Mouse (Mus musculus): ENCODE measurements around the gene Aspscr1.
A peak's percentile ranks its signal among the peaks of the same experiment; 100 is the strongest.

Gene Aspscr1

DNA sequence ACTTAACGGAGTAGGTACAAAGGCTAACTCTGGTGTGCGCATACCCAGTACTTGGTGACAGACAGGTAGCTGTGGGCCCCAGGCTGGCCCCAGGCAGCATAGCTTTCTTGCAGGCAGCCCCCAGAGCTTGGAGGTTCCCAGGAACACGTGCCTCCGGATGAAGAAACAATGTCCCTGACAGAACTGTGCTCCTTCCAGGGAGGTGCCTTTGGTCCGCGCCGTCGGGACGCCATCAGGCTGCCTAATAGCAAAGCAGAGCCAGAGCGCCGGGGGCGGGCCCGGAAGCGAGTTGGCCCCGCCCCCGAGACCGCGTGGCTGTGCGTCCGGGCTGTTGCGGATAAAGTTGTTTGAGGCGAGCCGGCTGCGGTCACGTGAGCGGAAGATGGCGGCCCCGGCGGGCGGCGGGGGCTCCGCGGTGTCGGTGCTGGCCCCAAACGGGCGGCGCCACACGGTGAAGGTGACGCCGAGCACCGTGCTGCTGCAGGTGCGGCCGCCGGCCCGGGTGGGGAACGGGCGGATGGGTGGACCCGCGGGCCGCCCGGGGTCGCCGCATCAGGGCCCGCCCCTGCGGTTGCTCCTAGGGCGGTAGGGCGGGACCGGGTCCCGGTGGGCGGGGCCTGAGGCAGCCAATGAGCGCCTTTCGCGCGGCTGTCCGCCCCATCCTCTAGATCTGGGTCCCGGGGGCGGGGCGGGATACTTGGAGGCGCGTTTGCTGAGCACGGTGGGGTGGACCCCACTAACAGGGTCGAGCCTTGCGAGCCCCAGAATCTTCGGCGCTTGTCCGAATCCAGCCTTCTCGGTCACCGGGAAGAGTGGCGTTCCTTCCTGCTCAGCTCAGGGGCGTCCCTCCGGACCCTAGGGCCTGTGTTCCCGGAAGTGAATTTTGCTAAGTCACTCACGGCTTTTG lies at the start of gene Aspscr1:
TSS of gene Aspscr1 (plus strand) at position 287 of the 907 bp plus-strand sequence.
- DNase-seq: peak; percentile 95

DNA sequence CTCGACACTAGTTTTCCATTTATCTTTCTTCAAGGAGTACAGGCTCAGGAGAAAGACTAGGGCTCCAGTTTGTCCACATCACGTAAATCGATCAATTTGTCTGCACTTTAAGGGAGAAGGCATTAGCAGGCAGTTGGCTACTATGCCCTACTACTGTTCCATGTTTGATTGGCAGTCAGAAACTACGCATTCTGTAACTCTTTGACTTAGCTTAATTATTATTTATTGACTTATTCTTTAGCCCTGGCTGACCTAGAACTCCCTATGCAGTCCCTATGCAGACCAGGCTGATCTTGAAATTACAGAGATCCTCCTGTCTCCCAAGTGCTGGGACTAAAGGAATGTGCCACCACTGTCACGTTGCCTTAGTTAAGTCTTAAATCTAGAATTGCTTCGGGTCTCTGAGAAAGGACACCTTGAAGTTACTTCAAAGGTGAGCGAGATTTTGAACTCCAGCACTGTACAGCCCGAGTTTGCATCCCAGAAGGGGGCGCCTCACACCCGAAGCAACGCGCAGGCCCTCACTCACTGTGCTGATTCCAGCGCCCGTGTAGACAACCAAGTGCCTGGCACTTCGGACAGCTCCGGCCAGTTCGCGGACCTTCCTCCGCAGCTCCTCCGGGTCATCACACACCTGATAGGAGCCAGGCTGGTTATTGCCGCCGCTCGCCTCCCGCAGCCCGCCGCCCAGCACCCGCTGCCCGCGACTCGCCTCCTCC lies 48.7 kb upstream of the Aspscr1 start:
- peak; percentile 71 for DNase-seq

DNA sequence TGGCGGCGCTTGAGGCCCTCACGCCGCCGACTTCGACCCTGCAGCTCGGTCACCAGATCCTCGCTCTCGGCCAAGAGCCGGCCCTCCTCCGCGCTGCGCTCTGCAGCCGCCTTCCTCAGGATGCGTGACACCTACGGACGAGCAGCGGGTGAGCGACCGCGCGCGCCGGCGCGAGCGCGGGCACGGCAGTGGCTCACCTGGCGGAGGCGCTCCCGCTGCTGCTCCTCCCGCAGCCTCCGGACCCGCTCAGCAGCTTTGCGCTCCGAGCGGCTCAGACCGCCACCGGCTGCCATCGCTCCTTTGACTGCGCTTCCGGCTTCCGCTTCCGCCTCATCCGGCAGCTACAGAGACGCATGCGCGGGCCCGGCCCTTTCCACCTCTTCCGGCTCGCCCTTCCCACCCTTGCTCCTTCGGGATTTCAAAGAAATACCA lies 48.1 kb upstream of the Aspscr1 start:
- peak; percentile 85 for DNase-seq

DNA sequence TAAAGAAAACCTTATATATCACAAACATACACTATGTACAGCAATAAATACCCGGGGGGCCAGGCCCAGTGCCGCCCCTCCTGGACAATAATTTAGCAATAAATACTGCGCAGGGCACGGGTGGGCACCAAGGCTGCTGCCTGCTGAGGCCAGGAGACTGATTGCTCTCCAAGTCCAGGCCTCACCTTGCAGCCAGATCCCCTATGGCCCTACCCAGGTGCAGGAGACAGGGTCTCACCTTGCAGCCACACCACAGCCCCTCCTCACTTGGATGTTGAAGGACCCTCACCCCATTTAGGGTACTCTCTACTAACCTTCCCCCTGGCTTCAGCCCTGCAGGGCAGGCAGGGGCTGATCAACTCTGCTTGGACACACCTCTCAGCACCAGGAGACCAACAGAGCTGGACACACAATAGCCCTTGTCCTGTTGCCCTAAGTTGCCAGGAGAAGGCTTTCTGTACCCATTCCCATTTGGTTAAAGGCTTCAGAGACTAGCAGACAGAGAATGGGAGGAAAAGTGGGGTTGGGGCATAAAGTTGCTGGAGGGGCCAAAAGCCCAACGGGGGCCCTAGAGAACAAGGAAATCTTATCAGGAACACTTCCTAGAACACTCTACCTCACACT lies 47.5 kb upstream of the Aspscr1 start, which contains the start of gene Sirt7:
TSS of gene Sirt7 (minus strand) at position 89 of the 624 bp plus-strand sequence.
- DNase-seq: no peak

DNA sequence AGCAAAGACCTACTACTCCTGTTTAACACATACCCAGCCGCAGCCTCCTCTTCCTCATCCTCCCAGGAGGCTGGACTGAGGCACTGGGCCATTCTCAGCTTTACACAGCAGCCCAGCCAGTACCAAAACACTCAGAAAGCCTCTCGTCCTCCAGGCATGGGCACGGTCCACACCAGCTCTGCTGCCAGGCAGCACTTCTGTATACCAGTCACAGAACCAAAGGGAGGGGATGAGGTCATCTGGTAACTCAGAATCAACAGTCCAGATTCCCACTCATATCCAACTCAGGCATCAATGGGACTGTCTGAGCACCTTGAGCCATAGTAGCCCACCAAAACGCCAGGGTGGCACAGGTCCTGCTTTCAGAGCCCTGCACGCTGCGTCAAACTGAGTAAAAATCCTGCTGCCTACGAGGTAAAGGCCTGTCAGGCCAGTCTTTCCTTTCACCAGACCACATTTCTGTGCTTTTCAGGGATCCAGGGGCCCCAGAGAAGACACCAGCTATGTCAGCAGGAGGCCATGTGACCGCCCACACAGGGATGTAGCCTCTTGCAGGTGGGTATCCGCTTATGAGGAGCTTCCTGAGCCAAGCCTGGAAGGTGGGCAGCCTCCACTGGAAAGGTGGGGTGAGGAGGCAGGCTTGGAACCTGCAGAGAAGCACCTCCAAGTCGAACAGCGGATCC lies 45.8 kb upstream of the Aspscr1 start:
- no peak for DNase-seq

DNA sequence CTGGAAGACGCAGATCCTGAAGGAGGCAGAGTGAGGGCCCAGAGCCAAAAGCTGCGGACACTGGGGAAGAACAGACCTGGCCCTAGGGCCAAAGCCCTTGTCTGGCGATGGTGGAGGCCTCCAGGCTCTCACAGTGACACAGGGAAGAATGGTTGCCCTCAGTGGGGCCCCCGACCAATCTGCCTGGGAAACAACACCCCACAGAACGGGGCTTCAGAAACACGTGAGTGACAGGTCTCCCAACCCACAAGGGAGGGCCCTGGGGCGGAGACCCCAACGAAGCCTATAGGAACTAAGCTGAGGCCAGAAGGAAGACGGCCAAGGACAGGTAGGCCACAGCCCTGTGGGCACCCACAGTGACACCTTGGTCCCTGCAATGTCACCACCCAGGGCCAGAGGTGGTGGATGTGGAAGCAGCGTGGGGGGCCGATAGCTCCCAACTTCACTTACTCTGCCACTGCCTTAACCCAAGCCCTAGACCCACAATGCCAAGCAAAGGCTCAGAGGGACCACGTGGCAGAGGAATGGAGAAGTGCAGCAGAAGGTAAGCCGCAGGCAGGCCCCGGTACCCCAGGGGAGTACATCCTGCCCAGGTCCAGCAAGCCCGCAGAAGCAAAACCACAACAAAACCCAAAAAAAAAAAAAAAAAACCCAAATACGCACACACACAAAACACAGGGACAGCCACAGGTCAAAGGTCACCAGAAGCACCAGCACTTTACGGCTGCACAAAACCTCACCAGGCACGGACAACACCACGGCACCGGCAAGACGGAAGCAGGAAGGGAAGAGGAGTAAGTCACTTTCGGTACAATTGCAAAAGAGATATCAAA lies 45.1 kb upstream of the Aspscr1 start:
- no peak for DNase-seq

DNA sequence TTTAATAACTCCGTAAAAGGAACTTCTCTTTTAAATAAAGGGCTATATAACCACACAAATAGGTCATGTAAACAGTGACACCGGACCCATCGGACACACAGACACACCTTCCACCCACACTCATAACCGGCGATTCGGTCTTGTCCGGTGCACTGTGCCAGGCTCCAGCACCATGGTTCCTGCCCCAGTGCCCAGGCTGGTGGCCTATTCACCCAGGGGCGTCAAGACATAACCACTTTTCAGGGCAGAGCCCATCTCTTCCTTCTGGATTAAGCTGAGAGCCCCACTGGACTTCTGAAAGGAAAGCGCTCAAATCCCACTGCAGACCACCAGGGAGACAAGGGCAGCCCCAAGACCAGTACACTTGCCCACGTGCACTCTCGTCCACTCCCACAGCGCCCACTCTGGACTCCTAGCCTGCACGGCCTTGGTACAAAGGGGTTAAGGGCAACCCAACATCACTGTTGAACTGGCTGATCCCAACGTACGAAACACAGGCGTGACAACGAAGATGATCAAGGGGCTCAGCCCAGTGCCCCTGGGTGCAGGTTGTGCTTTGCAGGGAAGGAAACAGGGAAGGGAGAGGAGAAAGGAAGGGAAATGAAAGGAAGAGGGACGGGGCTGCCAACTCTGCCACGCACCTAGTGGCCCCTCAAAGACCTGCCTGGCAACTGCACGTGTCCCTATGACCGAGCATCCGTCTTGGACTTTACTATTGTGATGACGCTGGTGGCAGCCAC lies 44.0 kb upstream of the Aspscr1 start:
- no peak for DNase-seq

DNA sequence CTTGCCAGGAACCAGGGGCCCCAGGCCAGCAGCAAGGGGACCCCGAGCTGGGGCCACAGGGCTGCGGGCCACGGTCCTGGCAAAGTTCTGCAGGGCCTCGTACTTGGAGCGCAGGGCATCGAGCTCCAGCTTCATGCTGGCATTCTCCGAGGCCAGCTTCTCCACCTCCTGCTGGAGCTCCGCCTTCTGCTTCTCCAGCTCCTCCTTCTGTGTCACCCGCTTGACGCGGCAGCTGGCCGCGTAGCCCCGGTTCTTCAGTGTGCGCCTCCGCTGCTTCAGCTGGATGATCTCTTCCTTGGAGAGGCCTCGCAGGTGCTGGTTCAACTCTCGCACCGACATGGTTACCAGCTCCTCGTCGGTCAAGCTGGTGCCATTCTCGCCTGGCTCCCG lies 43.4 kb upstream of the Aspscr1 start:
- no peak for DNase-seq

DNA sequence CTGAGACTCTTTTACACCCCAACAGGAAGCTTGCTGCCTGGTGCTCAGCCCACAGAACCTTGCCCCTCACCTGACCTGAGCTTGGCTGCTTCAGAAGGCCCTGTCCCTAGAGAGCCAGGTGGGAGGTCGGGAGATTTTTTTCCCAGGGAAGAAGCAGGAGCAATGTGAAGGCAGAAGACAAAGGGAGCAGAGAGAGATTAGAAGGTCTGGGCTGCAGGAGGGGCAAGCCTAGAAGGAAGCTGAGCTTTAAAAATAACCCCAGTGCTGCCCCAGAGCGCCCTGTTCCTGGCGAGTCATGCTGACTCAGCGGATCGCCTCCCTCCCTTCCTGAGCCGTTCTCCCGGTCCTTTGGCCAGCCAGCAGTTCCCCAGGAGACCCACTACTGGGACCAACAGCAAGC lies 42.9 kb upstream of the Aspscr1 start:
- no peak for DNase-seq

DNA sequence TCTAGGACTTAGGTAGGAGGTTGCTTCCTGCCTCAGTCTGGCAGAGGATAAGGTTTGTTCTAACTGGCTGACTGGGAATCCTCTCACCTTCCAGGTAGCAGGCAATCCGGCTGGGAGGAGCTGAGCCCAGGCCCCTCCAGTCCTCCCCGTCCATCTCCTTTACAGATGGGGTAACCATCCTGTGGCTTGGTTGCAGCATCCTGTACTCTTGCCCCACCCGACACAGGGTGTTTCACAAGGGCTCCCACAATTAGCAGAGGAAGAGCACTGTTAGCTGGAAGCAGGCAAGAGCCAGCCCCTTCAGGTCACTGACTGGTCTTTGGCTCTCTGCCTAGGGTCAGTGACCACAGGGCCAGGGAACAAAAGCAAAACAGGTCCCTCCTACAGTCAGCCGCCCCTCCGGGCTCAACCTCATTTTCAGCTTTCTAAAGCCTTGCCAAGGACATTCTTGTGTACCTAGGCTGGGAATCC lies 42.3 kb upstream of the Aspscr1 start:
- no peak for DNase-seq

DNA sequence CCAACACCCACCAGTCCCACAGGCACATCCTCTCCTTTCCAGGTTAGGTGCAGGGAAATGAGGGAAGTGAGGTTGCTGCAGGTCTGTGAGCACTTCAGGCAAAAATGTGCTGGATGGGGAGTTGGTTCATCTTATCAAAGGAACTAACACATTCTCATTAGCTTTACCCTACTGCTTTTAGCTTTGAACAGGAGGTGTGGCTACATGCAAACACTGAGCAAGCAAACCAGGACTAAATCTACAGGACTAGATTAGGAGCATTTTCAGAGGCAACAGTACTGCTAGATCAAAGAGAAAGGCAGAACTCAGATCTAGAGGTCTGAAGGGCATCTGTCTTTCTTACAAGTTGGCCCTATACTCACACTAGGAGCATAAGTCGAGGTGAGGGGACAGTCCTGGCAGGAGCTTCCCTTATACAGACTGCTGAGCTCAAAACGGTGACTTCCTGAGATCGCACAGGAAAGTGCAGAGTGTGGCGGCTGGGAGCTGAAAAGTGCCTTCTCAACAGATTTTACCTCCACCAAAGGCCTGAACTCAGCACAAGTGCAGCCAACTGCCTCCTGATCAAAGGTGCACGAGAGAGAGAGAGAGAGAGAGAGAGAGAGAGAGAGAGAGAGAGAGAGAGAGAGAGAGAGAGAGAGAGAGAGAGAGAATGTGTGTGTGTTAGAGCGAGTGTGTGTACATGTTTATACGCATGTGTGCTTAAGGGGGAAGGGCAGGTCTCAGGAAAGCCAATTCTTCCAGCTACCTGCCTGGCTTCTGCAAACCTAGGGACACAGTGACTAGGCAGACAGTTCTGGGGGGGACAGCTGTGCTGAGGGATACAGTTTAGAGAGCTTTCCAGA lies 41.7 kb upstream of the Aspscr1 start:
- DNase-seq: no peak

DNA sequence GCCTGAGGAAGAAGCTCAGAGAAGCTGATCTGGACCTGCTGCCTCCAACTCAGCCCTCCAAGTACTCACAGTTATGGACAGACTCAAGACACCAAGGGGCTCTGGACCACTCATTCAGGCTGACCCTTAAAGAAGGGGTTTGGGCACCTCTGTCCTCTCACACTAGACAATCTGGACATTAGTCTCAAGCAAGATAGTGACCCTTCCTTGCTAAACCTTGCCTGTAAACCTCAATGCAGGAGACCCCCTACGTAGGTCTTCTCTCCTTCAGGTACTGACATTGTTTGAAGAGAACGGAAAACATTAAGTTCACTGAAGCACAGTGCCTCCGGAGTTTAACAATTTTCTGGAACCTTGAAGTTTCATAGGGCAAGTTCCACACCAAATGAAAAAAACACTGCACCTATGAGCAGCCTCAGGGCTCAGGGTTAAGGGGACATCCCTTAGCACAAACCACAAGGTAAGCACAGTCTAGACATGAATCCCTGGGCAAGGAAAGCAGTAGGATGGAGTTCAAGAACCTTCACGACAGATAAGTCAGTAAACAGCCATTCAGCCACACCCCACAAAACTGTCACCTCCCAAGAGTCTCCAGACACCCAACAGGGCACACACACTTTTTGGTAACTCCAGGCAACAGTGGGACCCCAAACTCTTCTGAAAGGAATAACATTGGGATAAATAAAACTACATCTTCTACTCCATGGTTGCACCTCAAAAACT lies 40.9 kb upstream of the Aspscr1 start:
- no peak for DNase-seq

DNA sequence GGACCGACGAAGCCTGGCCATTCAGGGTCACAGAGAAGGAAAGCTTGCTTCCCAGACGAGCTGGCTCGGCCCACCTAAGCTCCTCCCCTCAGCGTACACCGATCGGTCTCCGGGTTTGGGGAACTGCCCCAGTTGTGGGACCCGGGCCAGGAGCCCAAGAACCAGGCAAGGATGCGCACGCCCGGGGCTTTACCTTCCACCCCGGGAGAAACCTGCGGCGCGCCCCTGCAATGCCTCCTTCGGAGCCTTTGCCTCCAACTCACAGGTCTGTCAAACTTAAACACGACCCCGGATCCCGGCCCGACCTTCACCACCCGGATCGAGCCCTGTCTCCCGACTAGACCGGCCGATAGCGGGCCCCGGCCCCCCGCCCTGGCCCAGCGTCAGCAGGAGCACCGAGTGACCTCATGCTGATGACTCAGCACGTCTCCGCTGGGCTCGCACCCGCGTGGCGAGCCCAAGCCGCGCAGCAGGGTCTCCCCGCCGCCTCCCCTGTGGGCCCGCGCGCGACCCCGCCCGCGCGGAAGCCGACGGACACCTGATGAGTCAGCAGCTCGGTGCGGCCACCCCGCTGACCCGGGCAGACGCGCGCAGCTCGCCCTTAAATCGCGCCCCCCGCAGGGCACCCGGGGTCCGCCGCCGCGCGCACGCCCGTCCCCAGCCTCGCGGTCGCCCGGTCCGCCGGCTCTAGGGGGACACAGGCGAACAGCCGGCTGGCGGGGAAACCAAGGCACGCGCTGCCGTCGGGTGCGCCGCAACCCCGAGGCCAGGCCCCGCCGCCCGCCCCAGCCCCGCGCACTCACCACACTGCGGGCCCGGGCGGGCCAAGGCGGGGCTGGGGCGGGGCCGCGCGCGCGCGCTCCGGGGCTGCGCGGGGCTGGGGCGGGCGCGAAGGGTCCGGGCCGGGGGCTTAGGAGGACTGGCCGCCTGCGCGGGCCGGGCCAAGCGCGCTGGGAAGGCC lies 39.9 kb upstream of the Aspscr1 start:
- peak; percentile 68 for DNase-seq

DNA sequence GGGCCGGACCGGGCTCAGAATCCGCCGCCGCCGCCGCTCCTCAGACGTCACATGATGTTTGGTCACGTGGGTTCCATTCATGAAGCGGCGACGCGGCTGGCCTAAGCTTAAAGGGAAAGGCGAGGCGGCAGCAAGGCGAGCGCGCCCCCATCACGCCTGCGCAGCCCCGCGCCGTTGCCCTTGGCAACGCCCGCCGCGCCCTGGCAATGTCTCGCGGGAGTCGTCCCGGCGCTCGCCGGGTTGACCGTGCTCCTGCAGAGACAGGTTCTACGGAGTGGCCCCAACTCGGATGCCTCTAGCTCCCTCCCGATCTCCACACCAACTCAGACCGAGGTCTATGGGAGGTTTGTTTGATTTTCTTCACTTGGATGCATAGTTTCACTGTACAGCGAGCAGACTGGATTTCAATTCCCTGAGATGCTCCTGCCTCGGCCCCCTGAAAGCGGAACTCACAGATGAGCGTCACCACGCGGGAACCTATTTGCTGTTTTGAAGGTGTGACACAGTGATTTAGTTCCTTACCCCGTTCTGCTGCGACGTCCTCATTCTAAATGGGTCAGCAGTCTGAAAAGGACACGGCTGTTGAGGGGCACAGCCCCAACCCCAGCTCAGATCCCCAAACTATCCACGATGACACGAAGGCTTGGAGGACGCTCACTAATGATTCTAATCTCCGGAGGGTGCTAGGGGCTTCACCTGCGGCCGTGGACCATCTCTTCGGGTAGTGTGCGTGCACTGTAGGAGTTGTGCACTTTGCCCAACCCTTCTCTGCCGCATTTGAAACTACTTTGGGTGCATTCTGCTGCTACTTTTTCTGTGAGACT lies 39.0 kb upstream of the Aspscr1 start, which contains the start of gene Mafg:
TSS of gene Mafg (minus strand) at position 81 of the 824 bp plus-strand sequence.
- peak; percentile 94 for DNase-seq

DNA sequence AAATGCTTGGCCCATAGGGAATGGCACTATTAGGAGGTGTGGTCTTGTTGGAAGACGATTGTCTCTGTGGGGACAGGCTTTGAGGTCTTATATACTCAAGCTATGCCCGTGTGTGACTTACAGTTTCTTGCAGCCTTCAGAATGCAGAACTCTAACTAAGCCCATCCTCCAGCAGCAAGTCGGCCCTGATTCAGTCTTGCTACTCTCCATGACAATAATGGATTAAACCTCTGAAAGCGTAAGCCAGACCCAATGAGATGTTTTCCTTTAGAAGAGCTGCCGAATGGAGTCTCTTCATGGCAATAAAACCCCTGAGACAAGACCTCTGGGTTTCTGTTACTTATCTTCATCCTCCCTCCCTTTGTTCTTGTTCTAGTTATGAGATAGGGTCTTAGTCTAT lies 38.0 kb upstream of the Aspscr1 start:
- no peak for DNase-seq

DNA sequence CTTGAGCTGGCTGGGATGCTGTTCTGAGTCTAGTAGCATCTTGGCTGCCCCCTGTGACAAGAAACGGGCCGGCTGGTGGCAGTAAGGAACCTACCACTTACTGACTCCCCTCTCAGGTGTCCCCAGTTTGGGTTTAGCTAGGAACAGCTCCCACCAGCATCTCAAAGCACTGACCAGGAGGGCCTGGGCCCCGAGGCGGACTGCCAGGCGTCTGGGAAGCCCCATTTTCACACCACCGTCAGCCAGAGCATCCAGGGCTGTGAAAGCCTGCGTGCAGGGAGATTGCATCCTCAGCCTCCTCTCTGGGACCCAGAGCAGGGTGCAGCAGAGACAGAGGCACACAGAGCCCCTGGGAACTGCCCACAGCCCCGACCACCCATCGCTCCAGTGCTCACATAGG lies 31.5 kb upstream of the Aspscr1 start:
- no peak for DNase-seq

DNA sequence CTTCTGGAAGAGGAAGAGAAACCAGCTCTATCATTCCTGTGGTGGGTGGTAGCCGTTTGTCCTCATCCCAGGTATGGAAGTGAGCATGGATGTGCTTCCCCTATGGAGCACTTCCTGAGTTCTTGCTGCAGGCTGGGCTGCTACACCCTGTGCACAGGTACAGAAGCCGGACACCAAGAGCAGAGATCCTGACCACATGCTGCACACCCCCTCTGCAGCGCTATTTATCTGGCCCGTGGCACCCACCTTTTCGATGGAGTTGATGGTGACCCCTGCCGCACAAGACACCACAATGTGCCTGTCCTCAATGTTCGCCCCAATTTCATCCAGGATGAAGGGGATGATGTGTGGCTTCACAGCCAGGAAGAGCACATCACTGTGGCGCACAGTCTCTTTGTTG lies 30.9 kb upstream of the Aspscr1 start:
- no peak for DNase-seq
